Mouse (Mus musculus): ENCODE data around the gene Rras. TPM values are rescaled to one million over a fixed set of nuclear protein-coding genes. Genes with fewer than 3 reads are reported as not detected.

The Rras gene
- total and polyA plus RNA-seq, 3 experiments: 5.0 to 24.1 TPM; not detected in 1

GRCm38 (mm10) chr7:45058607-45059571, 41.1 kb downstream of the Rras start:
- H3K79me2 ChIP-seq (ENCODE audit: control insufficient read depth, insufficient read depth, low read length, poor library complexity): peaks cover 7% of the 10 kb centered on the region
- H3K36me3 ChIP-seq (ENCODE audit: control insufficient read depth in 1 of 2, insufficient read depth in 2 of 2, low read length in 2 of 2): peaks cover 0 to 15% of the 10 kb centered on the region in 2 experiments; a peak in 2 of 4 replicates
- H3K9me3 ChIP-seq (replicated peaks; ENCODE audit: insufficient read depth, low read length): no peaks in the 10 kb centered on the region
- no peaks in the 10 kb centered on the region for H3K27me3 ChIP-seq (ENCODE audit: control insufficient read depth in 1 of 2, insufficient read depth in 2 of 2, low read length in 2 of 2)
- DNase-seq (ENCODE audit: low read depth, low spot score): no peak
- H3K9ac ChIP-seq (ENCODE audit: control insufficient read depth, low read depth, low read length, poor library complexity, severe bottlenecking): no peak overlapping the region
- peaks cover 2 to 15% of the 10 kb centered on the region in 2 experiments; a peak in 3 of 4 replicates for H3K4me1 ChIP-seq (ENCODE audit: control insufficient read depth in 1 of 2, insufficient read depth in 2 of 2, low read length in 2 of 2)
- TF ChIP-seq GABPA (IDR thresholded peaks at IDR 0.05; ENCODE audit: low read depth, low read length): no peak
- TF ChIP-seq ETS1 (IDR thresholded peaks at IDR 0.05; ENCODE audit: low read depth, low read length): no peak
- no peak for TF ChIP-seq POLR2AphosphoS2 (IDR thresholded peaks at IDR 0.05; ENCODE audit: low read length)
- TF ChIP-seq CHD2 (IDR thresholded peaks at IDR 0.05; ENCODE audit: low read length): no peak
- TF ChIP-seq USF1 (IDR thresholded peaks at IDR 0.05; ENCODE audit: low read depth, low read length): no peak
- TF ChIP-seq EP300 (IDR thresholded peaks at IDR 0.05; ENCODE audit: low read depth in 1 of 2, low read length in 2 of 2): no peak
- no peak for TF ChIP-seq TCF12 (IDR thresholded peaks at IDR 0.05; ENCODE audit: low read depth, low read length)
- no peak for TF ChIP-seq ZNF384 (IDR thresholded peaks at IDR 0.05; ENCODE audit: low read depth, low read length)
- no peak for TF ChIP-seq UBTF (IDR thresholded peaks at IDR 0.05; ENCODE audit: borderline replicate concordance, insufficient read depth, low read depth, low read length)
- no peak overlapping the region for H3K27ac ChIP-seq (ENCODE audit: control insufficient read depth, low read depth, low read length)
- no peak overlapping the region for H3K4me3 ChIP-seq (ENCODE audit: control insufficient read depth in 1 of 2, insufficient read depth in 1 of 2, low read depth in 2 of 2, low read length in 2 of 2)

GRCm38 (mm10) chr7:45060632-45061122, 42.9 kb downstream of the Rras start:
- Histone ChIP-seq H3K27ac (ENCODE audit: control insufficient read depth, low read depth, low read length) (no peak overlapping the region), H3K9ac (ENCODE audit: control insufficient read depth, low read depth, low read length, poor library complexity, severe bottlenecking) (no peak overlapping the region)

DNA sequence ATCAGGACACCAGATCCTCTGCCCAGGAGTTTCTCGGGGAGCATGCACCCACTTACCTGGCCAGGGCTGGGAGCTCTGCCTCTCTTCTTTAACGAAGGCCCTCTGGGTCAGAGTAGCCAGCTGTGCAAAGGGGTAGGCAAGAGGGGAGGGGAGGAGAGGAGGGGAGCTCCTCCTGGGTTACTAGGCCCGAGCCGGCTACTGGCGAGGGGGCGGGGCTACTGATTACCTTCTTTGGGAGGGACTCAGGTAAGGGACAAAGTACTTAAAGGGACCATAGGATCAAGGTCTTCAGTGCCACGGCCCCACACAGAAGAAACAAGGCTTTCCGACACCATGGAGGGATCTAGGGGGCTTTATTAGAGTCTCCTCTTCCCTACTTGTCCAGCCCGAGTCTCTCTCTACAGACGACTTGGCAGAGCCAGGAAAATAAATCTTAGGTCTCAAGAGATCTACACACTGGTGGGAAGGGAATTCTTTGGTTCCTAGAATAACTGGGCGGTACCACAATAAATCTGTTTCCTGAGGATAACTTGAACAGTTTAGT, 43.8 kb downstream of the Rras start:
- peaks cover 2 to 16% of the 10 kb centered on the region in 2 experiments; a peak in 3 of 4 replicates for H3K4me1 ChIP-seq (ENCODE audit: control insufficient read depth in 1 of 2, insufficient read depth in 2 of 2, low read length in 2 of 2)
- peaks cover 0 to 15% of the 10 kb centered on the region in 2 experiments; a peak in 2 of 4 replicates for H3K36me3 ChIP-seq (ENCODE audit: control insufficient read depth in 1 of 2, insufficient read depth in 2 of 2, low read length in 2 of 2)
- TF ChIP-seq NELFE (IDR thresholded peaks at IDR 0.05; ENCODE audit: low read depth, low read length): no peak
- TF ChIP-seq POLR2AphosphoS2 (IDR thresholded peaks at IDR 0.05; ENCODE audit: low read length): no peak
- no peak for TF ChIP-seq ETS1 (IDR thresholded peaks at IDR 0.05; ENCODE audit: low read depth, low read length)
- no peak for TF ChIP-seq GATA1 (IDR thresholded peaks at IDR 0.05; ENCODE audit: low read depth, low read length)
- TF ChIP-seq CHD1 (IDR thresholded peaks at IDR 0.05; ENCODE audit: low read depth, low read length): no peak
- TF ChIP-seq RAD21 (IDR thresholded peaks at IDR 0.05; ENCODE audit: low read depth, low read length): no peak
- TF ChIP-seq ZC3H11A (IDR thresholded peaks at IDR 0.05; ENCODE audit: low read depth, low read length): no peak
- TF ChIP-seq CTCF (IDR thresholded peaks at IDR 0.05 in 2 of 3, conservative IDR thresholded peaks at IDR 0.05 in 1 of 3; ENCODE audit: control insufficient read depth in 1 of 3, insufficient read depth in 1 of 3, low read depth in 2 of 3, low read length in 3 of 3, poor library complexity in 1 of 3, severe bottlenecking in 1 of 3): no peak
- TF ChIP-seq SMC3 (IDR thresholded peaks at IDR 0.05; ENCODE audit: low read depth, low read length): no peak
- no peak for TF ChIP-seq KAT2A (conservative IDR thresholded peaks at IDR 0.05; ENCODE audit: low read depth, low read length)
- TF ChIP-seq SIN3A (IDR thresholded peaks at IDR 0.05; ENCODE audit: low read length): no peak
- no peak for TF ChIP-seq ZNF384 (IDR thresholded peaks at IDR 0.05; ENCODE audit: low read depth, low read length)
- TF ChIP-seq TCF12 (IDR thresholded peaks at IDR 0.05; ENCODE audit: low read depth, low read length): no peak
- TF ChIP-seq POLR2A (IDR thresholded peaks at IDR 0.05; ENCODE audit: control insufficient read depth in 1 of 2, insufficient read depth in 1 of 2, low read depth in 1 of 2, low read length in 2 of 2, poor library complexity in 1 of 2): no peak
- TF ChIP-seq MXI1 (IDR thresholded peaks at IDR 0.05; ENCODE audit: low read depth, low read length): no peak
- TF ChIP-seq MYB (IDR thresholded peaks at IDR 0.05; ENCODE audit: low read depth, low read length): no peak
- no peak for TF ChIP-seq GABPA (IDR thresholded peaks at IDR 0.05; ENCODE audit: low read depth, low read length)
- no peak for TF ChIP-seq MAFK (IDR thresholded peaks at IDR 0.05; ENCODE audit: borderline replicate concordance, low read depth, low read length)

More at GRCm38 (mm10) chr7:45060632-45061122, 42.9 kb downstream of the Rras start:
- TF ChIP-seq MYC (IDR thresholded peaks at IDR 0.05; ENCODE audit: low read depth, low read length) (no peak), USF2 (IDR thresholded peaks at IDR 0.05; ENCODE audit: borderline replicate concordance in 1 of 2, insufficient read depth in 1 of 2, low read depth in 1 of 2, low read length in 2 of 2) (no peak)
- no peak for DNase-seq (ENCODE audit: low read depth, low spot score)
- H3K4me3 ChIP-seq (ENCODE audit: control insufficient read depth in 1 of 2, insufficient read depth in 1 of 2, low read depth in 2 of 2, low read length in 2 of 2): no peak overlapping the region
- H3K9me3 ChIP-seq (replicated peaks; ENCODE audit: insufficient read depth, low read length): no peaks in the 10 kb centered on the region
- H3K27me3 ChIP-seq (ENCODE audit: control insufficient read depth in 1 of 2, insufficient read depth in 2 of 2, low read length in 2 of 2): no peaks in the 10 kb centered on the region
- H3K79me2 ChIP-seq (ENCODE audit: control insufficient read depth, insufficient read depth, low read length, poor library complexity): peaks cover 23% of the 10 kb centered on the region
- H3K4me1 ChIP-seq (ENCODE audit: control insufficient read depth in 1 of 2, insufficient read depth in 2 of 2, low read length in 2 of 2): peaks cover 2 to 9% of the 10 kb centered on the region in 2 experiments; a peak in 3 of 4 replicates
- peaks cover 0 to 13% of the 10 kb centered on the region in 2 experiments; a peak in 2 of 4 replicates for H3K36me3 ChIP-seq (ENCODE audit: control insufficient read depth in 1 of 2, insufficient read depth in 2 of 2, low read length in 2 of 2)

More for the DNA sequence above, 43.8 kb downstream of the Rras start:
- H3K27ac ChIP-seq (ENCODE audit: control insufficient read depth, low read depth, low read length): peak overlapping the region; percentile 34
- H3K4me3 ChIP-seq (ENCODE audit: control insufficient read depth in 1 of 2, insufficient read depth in 1 of 2, low read depth in 2 of 2, low read length in 2 of 2): peak overlapping the region; percentile 53 to 58
- peak; percentile 53 for DNase-seq (ENCODE audit: low read depth, low spot score)
- peak overlapping the region; percentile 73 for H3K9ac ChIP-seq (ENCODE audit: control insufficient read depth, low read depth, low read length, poor library complexity, severe bottlenecking)
- H3K27me3 ChIP-seq (ENCODE audit: control insufficient read depth in 1 of 2, insufficient read depth in 2 of 2, low read length in 2 of 2): no peaks in the 10 kb centered on the region
- H3K79me2 ChIP-seq (ENCODE audit: control insufficient read depth, insufficient read depth, low read length, poor library complexity): peaks cover 30% of the 10 kb centered on the region
- H3K9me3 ChIP-seq (replicated peaks; ENCODE audit: insufficient read depth, low read length): no peaks in the 10 kb centered on the region

Measured in MEL (cell line).